Mouse (Mus musculus) liver, embryonic 12.5 days (tissue): ENCODE results near the gene G0s2. TPM values are rescaled to one million over a fixed set of nuclear protein-coding genes. Genes with fewer than 3 reads are reported as not detected.
"Not testable (repeated sequence)": the region's sequence is repeated elsewhere in the genome, so short reads cannot be mapped to it uniquely, and the experiment has no call there.

ENCODE experiments used
- ATAC-seq: fragments of 200-750 bp; cut with Nextera tagmentation; 2 replicates; pipeline ENCODE4 v1.8.0; 2017; ENCODE audit warnings: moderate number of reproducible peaks, mild to moderate bottlenecking, moderate library complexity
- H3K27ac ChIP-seq: fragments of 300-500 bp; sonication (generic); 2 replicates; pipeline ENCODE4 v1.5.1; 2016; ENCODE audit warnings: mild to moderate bottlenecking
- H3K27me3 ChIP-seq: fragments of 300-500 bp; sonication (generic); replicated peaks from 2 replicates; pipeline ENCODE4 v1.6.1; 2016; ENCODE audit warnings: mild to moderate bottlenecking, moderate library complexity
- H3K36me3 ChIP-seq: fragments of 300-500 bp; sonication (generic); 2 replicates; pipeline ENCODE4 v1.6.1; 2016; ENCODE audit warnings: mild to moderate bottlenecking, moderate library complexity
- H3K4me1 ChIP-seq: fragments of 300-500 bp; sonication (generic); 2 replicates; pipeline ENCODE4 v1.6.1; 2016
- H3K4me2 ChIP-seq: fragments of 300-500 bp; sonication (generic); 2 replicates; pipeline ENCODE4 v1.6.1; 2016; ENCODE audit warnings: mild to moderate bottlenecking, moderate library complexity
- H3K4me3 ChIP-seq: fragments of 300-500 bp; sonication (generic); 2 replicates; pipeline ENCODE4 v1.5.1; 2016; ENCODE audit warnings: mild to moderate bottlenecking, moderate library complexity
- H3K9ac ChIP-seq: fragments of 300-500 bp; sonication (generic); 2 replicates; pipeline ENCODE4 v1.6.1; 2016; ENCODE audit warnings: mild to moderate bottlenecking, moderate library complexity
- H3K9me3 ChIP-seq: fragments of 300-500 bp; sonication (generic); replicated peaks from 2 replicates; pipeline ENCODE4 v1.6.1; 2016; ENCODE audit warnings: mild to moderate bottlenecking, moderate library complexity
- WGBS: fragments of 180-500 bp; shearing (Covaris S2); methylation state at CpG from one replicate; pipeline ENCODE4 v1.1.7; 2016; ENCODE audit not compliant: insufficient replicate concordance; 5-methylcytosine and 5-hydroxymethylcytosine counted together
- polyA plus RNA-seq: library from polyadenylated mRNA; unstranded; fragments of >200 nt; fragmentation: Nextera tagmentation; extraction: Ambion mirVana; gene quantifications from 2 replicates; pipeline ENCODE4 v1.2.1, GENCODE M21; 2016

Gene G0s2
- polyA plus RNA-seq, 1 experiment from 2014 or later: 27.0 TPM

GRCm38 (mm10) chr1:193302093-193302405, 29.0 kb upstream of the G0s2 start:
- Histone ChIP-seq H3K27ac (no peak overlapping the region), H3K4me1 (no peaks in the 10 kb centered on the region), H3K4me2 (no peak overlapping the region), H3K9me3 (no peaks in the 10 kb centered on the region), H3K36me3 (no peaks in the 10 kb centered on the region), H3K9ac (no peak overlapping the region), H3K4me3 (no peak overlapping the region), H3K27me3 (no peaks in the 10 kb centered on the region)
- ATAC-seq: no peak
- 49% methylated on average over 8 of the region's 8 CpGs for WGBS

DNA sequence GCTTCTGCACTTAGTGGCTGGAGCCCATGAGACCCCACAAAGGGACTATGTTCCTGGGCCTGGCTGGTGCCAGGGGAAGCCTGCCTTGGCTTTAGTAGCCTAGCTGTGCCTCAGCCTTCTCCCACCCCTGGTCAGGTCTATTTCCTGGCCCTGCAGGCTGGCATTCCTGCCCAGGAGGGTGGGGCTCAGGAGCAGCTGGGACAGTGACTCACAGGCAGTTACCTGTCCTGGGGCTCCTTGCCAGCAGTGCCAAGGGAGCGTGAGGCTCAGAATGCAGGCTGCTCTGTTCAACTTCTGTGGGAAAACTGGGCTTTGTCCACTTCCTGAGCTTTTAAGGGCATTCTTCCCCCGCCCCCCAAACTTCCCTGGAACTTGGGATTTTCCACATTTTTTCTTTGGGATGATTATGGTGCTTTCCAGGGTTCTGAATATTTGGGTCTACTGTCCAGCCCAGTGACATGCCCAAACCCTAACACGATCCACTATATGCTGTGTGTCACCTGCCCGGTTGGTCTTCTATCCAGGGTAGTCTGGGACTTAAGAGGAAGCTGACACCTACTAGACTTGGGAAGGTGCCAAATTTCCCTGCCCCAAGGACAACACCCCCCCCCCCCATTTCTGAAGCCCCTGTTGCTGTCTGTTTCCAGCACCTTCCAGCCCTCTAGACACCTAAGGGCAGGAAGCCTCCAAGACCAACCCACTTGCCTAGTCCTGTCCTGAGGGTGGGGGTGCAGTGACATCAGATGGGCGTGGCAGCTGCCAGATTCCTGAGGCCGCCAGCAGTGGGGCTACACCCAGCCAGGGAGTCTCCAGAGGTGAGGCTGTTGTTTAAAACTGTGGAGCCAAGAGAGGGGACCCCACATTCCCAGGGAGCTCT, 28.4 kb upstream of the G0s2 start:
- Histone ChIP-seq H3K9me3 (no peaks in the 10 kb centered on the region), H3K4me2 (no peak overlapping the region), H3K27me3 (no peaks in the 10 kb centered on the region), H3K9ac (no peak overlapping the region), H3K27ac (no peak overlapping the region), H3K4me1 (no peaks in the 10 kb centered on the region), H3K36me3 (no peaks in the 10 kb centered on the region), H3K4me3 (no peak overlapping the region)
- ATAC-seq: peak; percentile 40; the same call in 1 of the 2 replicates
- WGBS: 53% methylated on average over 6 of the region's 6 CpGs

GRCm38 (mm10) chr1:193299995-193300394, 27.0 kb upstream of the G0s2 start:
- no peaks in the 10 kb centered on the region for H3K36me3 ChIP-seq
- WGBS: 39% methylated on average over 1 of the region's 1 CpGs
- H3K27me3 ChIP-seq: no peaks in the 10 kb centered on the region
- 0 out of 2 replicates have a peak, but pooled peaks cover 2% of the 10 kb centered on the region for H3K4me1 ChIP-seq
- no peaks in the 10 kb centered on the region for H3K9me3 ChIP-seq
- H3K27ac ChIP-seq: no peak overlapping the region
- ATAC-seq: no peak
- no peak overlapping the region for H3K9ac ChIP-seq
- H3K4me2 ChIP-seq: no peak overlapping the region
- H3K4me3 ChIP-seq: no peak overlapping the region

DNA sequence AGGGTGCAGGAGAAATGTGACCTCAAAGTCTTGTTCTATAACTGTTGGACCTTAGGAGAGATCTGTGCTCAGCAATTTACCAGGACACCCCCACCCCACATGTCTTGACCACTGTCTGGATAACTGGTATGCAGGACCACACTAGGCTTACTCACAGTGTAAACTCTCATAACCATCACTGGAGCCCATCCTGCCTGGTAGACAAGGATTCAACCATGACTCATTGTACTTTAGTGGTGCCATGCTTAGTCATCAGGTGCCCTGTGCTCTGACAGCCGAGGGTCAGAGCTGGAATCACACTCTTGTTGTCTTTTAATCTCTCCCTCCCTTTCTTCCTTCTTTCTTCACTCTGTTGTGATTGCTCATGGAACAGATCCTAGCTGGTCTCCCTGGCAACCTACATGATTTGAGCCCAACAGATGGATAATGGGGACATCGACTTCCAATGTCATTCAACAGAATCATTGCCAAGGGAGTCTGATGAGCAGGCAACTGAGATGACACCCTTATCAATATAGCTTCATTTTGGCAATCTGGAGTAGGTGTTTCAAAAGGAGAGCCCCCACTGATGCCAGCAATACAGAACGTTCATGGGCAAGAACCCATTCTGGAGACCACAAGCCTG, 25.2 kb upstream of the G0s2 start:
- Histone ChIP-seq H3K9me3 (no peaks in the 10 kb centered on the region), H3K36me3 (no peaks in the 10 kb centered on the region), H3K27ac (no peak overlapping the region), H3K27me3 (no peaks in the 10 kb centered on the region), H3K4me3 (no peak overlapping the region), H3K4me1 (0 out of 2 replicates have a peak, but pooled peaks cover 2% of the 10 kb centered on the region), H3K4me2 (no peak overlapping the region), H3K9ac (no peak overlapping the region)
- no peak for ATAC-seq
- 64% methylated on average over 3 of the region's 3 CpGs for WGBS

- Histone ChIP-seq H3K27me3 (no peaks in the 10 kb centered on the region), H3K9ac (no peak overlapping the region), H3K4me1 (0 out of 2 replicates have a peak, but pooled peaks cover 2% of the 10 kb centered on the region), H3K9me3 (no peaks in the 10 kb centered on the region), H3K27ac (no peak overlapping the region), H3K36me3 (no peaks in the 10 kb centered on the region), H3K4me2 (no peak overlapping the region), H3K4me3 (no peak overlapping the region)
- 58% methylated on average over 5 of the region's 5 CpGs for WGBS
- no peak for ATAC-seq
Measured at GRCm38 (mm10) chr1:193295920-193296319, 22.9 kb upstream of the G0s2 start.

DNA sequence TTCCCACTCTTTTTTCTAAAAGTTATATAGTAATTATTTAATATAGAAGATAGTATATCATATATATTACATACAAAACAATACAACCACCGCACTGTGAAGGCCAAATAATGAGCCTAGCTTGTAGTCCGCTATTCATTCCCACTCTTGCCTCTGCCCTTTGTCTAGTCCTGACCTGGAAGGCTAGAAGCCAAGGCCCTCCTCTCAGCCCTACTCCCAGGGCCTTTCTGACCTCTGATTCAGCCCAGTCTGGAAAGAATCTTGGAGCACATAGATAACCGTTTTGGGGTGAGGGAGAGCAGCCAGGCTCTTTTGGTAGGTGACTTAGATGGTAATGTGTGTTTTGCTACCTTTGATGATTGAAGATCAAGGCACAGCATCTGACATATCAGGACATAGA, 20.9 kb upstream of the G0s2 start:
- no peak overlapping the region for H3K4me3 ChIP-seq
- ATAC-seq: no peak
- H3K4me2 ChIP-seq: no peak overlapping the region
- no peak overlapping the region for H3K9ac ChIP-seq
- 55% methylated on average over 3 of the region's 3 CpGs for WGBS
- H3K9me3 ChIP-seq: no peaks in the 10 kb centered on the region
- no peaks in the 10 kb centered on the region for H3K36me3 ChIP-seq
- H3K27ac ChIP-seq: no peak overlapping the region
- H3K27me3 ChIP-seq: no peaks in the 10 kb centered on the region
- H3K4me1 ChIP-seq: 0 out of 2 replicates have a peak, but pooled peaks cover 2% of the 10 kb centered on the region

- WGBS: 34% methylated on average over 2 of the region's 2 CpGs
- Histone ChIP-seq H3K4me2 (no peak overlapping the region), H3K36me3 (no peaks in the 10 kb centered on the region), H3K9ac (no peak overlapping the region), H3K27me3 (no peaks in the 10 kb centered on the region), H3K27ac (no peak overlapping the region), H3K4me3 (no peak overlapping the region), H3K4me1 (0 out of 2 replicates have a peak, but pooled peaks cover 2% of the 10 kb centered on the region), H3K9me3 (no peaks in the 10 kb centered on the region)
- no peak for ATAC-seq
Measured at GRCm38 (mm10) chr1:193293039-193293438, 20.0 kb upstream of the G0s2 start.

DNA sequence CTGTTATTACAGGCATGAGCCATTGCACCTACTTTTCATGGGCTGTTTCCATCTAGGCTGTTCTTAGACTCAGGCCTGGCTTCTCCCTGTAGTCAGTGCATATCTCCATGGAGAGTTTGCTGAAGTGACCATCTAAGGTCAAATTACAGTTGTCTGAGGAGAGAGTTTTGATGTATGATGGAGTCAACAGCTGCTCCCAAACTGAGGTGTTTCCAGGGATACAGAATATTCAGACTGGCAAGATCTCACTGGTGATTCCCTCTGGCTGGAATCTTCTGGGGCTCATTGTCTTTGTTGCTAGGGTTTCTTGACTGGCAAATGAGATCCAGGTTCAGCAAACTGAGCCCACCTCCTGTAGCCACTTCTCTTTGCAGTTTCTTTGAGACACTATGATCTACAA, 17.7 kb upstream of the G0s2 start:
- no peaks in the 10 kb centered on the region for H3K9me3 ChIP-seq
- no peak for ATAC-seq
- no peaks in the 10 kb centered on the region for H3K36me3 ChIP-seq
- no peak overlapping the region for H3K4me2 ChIP-seq
- no peaks in the 10 kb centered on the region for H3K27me3 ChIP-seq
- 0 out of 2 replicates have a peak, but pooled peaks cover under 1% of the 10 kb centered on the region for H3K4me1 ChIP-seq
- H3K9ac ChIP-seq: no peak overlapping the region
- no peak overlapping the region for H3K4me3 ChIP-seq
- no peak overlapping the region for H3K27ac ChIP-seq

DNA sequence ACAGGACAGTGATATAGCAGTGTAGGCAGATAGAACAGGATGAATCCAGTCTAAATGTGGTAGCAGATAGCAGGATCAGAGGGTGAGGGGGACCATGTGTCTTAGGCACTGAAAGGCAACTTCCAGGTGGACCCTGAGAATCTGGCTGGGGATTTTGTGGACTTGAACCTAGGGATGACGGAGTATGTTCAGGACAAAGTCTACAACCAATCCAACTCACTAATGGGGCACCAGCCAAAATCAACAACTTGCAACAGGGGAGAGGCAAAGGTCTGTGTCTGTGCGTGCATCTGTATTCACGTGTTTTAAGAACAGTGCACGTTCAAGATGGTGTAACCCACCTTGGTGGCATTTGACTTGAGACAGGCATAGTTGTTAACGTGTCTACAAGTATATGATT, 16.9 kb upstream of the G0s2 start:
- ATAC-seq: 0 out of 2 replicates have a peak, but pooled peaks have one; percentile 37
- no peak overlapping the region for H3K4me3 ChIP-seq
- 75% methylated on average over 5 of the region's 5 CpGs for WGBS
- H3K4me2 ChIP-seq: no peak overlapping the region
- no peaks in the 10 kb centered on the region for H3K36me3 ChIP-seq
- H3K27ac ChIP-seq: no peak overlapping the region
- H3K9me3 ChIP-seq: no peaks in the 10 kb centered on the region
- no peaks in the 10 kb centered on the region for H3K27me3 ChIP-seq
- no peak overlapping the region for H3K9ac ChIP-seq
- H3K4me1 ChIP-seq: no peaks in the 10 kb centered on the region

DNA sequence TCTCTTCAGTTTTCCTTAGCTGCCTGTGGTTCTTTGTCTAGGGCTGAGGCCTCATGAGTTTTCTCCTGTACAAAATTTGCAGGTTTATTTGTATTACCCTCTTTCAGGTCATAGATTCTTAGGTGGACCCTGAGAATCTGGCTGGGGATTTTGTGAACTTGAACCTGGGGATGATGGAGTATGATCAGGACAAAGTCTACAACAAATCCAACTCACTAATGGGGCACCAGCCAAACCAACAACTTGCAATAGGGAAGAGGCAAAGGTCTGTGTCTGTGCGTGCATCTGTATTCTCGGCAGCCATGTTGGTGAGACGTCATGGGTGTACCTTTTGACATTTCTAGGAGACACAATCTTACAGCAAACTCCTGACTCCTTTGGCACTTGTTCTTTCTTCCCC, 16.1 kb upstream of the G0s2 start:
- WGBS: 74% methylated on average over 3 of the region's 3 CpGs
- no peak for ATAC-seq
- Histone ChIP-seq H3K4me3 (no peak overlapping the region), H3K36me3 (no peaks in the 10 kb centered on the region), H3K27me3 (no peaks in the 10 kb centered on the region), H3K4me2 (no peak overlapping the region), H3K9me3 (no peaks in the 10 kb centered on the region), H3K9ac (no peak overlapping the region), H3K27ac (no peak overlapping the region), H3K4me1 (no peaks in the 10 kb centered on the region)

DNA sequence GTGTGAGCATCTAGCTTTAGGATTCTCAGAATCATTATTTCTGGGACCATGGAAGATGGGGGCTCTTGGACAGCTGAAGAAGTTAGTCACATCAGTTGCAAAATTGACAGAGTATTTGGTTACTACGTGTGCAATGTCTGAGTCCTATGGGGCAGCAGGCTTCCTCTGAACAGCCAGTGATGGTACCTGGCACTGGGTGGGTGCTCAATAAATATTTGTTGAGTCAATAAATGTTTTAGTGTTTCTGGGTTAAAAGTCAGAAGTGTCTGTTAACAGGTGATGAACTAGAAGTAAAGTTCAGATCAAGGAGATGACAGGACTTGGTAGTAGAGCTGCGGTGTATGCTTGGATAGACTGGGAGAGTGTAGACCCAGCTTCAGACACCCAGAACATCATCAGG, 14.6 kb upstream of the G0s2 start:
- WGBS: 60% methylated on average over 2 of the region's 2 CpGs
- no peak overlapping the region for H3K4me3 ChIP-seq
- no peaks in the 10 kb centered on the region for H3K4me1 ChIP-seq
- H3K9ac ChIP-seq: no peak overlapping the region
- H3K27me3 ChIP-seq: no peaks in the 10 kb centered on the region
- no peak overlapping the region for H3K4me2 ChIP-seq
- H3K9me3 ChIP-seq: no peaks in the 10 kb centered on the region
- H3K27ac ChIP-seq: no peak overlapping the region
- H3K36me3 ChIP-seq: no peaks in the 10 kb centered on the region
- no peak for ATAC-seq

DNA sequence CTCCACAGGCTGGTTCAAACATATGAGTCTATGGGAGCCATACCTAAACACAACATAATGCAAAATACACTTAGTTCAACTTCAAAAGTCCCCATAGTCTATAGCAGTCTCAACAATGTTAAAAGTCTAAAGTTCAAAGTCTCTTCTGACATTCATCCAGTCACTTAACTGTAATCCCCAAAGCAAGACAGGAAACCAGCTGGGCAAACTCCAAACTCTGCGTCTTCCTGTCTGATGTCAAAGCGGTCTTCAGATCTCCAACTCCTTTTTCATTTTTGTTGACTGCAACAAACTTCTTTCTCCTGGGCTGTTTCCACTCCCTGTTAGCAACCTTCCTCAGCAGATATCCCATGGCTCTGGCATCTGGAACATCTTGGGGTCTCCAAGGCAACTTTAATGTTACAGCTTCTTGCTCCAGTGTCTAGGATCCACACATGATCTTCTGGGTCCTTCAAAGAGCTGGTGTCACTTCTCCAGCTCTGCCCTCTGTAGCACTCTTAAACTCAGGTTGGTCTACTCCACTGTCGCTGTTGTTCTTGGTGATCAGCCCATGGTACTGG, 12.8 kb upstream of the G0s2 start:
- H3K27me3 ChIP-seq: not testable (repeated sequence)

More for the DNA sequence above, 12.8 kb upstream of the G0s2 start:
- WGBS: 62% methylated on average over 3 of the region's 3 CpGs
- not testable (repeated sequence) for H3K9ac ChIP-seq, H3K9me3 ChIP-seq, H3K4me2 ChIP-seq, H3K36me3 ChIP-seq, H3K27ac ChIP-seq, H3K4me3 ChIP-seq, ATAC-seq, H3K4me1 ChIP-seq
